Mouse (Mus musculus) ES-Bruce4 (cell line): Measurements from ENCODE around the gene Scgb1a1. TPM values are rescaled to one million over a fixed set of nuclear protein-coding genes. Genes with fewer than 3 reads are reported as not detected.

Experiments
- H3K27ac ChIP-seq: 2 replicates; pipeline ENCODE4 v1.5.1; 2012; ENCODE audit warnings: low read length, inconsistent platforms; ENCODE audit not compliant: insufficient read depth
- H3K27me3 ChIP-seq: 2 replicates; pipeline ENCODE4 v1.6.1; 2012; ENCODE audit warnings: mild to moderate bottlenecking, low read length, inconsistent platforms; ENCODE audit not compliant: control insufficient read depth, poor library complexity, insufficient read depth, severe bottlenecking
- H3K36me3 ChIP-seq: 2 replicates; pipeline ENCODE4 v1.6.1; 2012; ENCODE audit warnings: inconsistent platforms, mild to moderate bottlenecking, low read length, moderate library complexity; ENCODE audit not compliant: control insufficient read depth, poor library complexity, insufficient read depth, severe bottlenecking
- H3K4me1 ChIP-seq: one replicate; pipeline ENCODE4 v1.8.1; 2011; ENCODE audit warnings: low read length; ENCODE audit not compliant: control insufficient read depth, insufficient read depth
- H3K4me3 ChIP-seq: 2 replicates; pipeline ENCODE4 v1.5.1; 2011; ENCODE audit warnings: low read depth, mild to moderate bottlenecking, low read length
- H3K9ac ChIP-seq: 2 replicates; pipeline ENCODE4 v1.6.1; 2012; ENCODE audit warnings: low read depth, mild to moderate bottlenecking, inconsistent platforms; ENCODE audit not compliant: poor library complexity, severe bottlenecking
- H3K9me3 ChIP-seq: replicated peaks from 2 replicates; pipeline ENCODE4 v1.6.1; 2012; ENCODE audit warnings: mild to moderate bottlenecking, low read length, inconsistent platforms; ENCODE audit not compliant: control insufficient read depth, poor library complexity, insufficient read depth, severe bottlenecking
- CTCF ChIP-seq: IDR thresholded peaks from one replicate; pipeline ENCODE4 v1.8.1; 2011; ENCODE audit warnings: low read depth, low read length
- EP300 ChIP-seq: IDR thresholded peaks from 2 replicates; pipeline ENCODE4 v1.6.1; 2011; ENCODE audit warnings: low read depth, low read length; ENCODE audit not compliant: insufficient read depth
- POLR2A ChIP-seq: IDR thresholded peaks from one replicate; pipeline ENCODE4 v1.8.1; 2011; ENCODE audit warnings: low read length; ENCODE audit not compliant: insufficient read depth
- polyA plus RNA-seq: library from polyadenylated mRNA; stranded (reverse); fragments of >200 nt; gene quantifications from 2 replicates; pipeline ENCODE4 v1.2.4, GENCODE M21; 2011; ENCODE audit warnings: low read depth; ENCODE audit not compliant: missing spikeins, insufficient read depth, insufficient read length

The Scgb1a1 gene
- polyA plus RNA-seq, 1 experiment: not detected

DNA sequence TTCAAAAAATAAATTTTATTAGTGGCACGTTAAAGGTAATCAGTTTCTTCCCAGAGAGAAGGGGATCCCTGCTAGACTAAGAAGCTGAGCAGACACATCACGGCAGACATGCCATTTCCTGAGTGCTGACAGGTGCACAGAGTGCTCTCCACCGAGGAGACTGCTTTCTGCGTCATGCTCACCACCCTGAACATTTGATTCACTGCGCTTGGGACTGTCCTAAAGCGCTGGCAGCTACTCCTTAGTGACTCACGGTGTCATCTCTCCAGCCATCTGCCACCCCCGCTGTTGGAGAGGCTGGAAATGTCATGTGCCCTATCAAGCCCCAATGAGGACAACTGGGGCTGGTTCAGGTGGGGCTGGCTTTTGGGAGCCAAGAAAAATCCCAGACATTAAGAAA is 24.3 kb upstream of the Scgb1a1 start:
- Histone ChIP-seq H3K9me3 (no peaks in the 10 kb centered on the region), H3K27ac (no peak overlapping the region), H3K4me1 (no peaks in the 10 kb centered on the region), H3K9ac (no peak overlapping the region), H3K36me3 (peaks cover 3% of the 10 kb centered on the region), H3K27me3 (no peaks in the 10 kb centered on the region), H3K4me3 (no peak overlapping the region)
- TF ChIP-seq POLR2A (no peak), CTCF (no peak), EP300 (no peak)

GRCm38 (mm10) chr19:9110182-9110869 is 22.6 kb upstream of the Scgb1a1 start:
- no peaks in the 10 kb centered on the region for H3K4me1 ChIP-seq
- H3K27ac ChIP-seq: no peak overlapping the region
- H3K9ac ChIP-seq: no peak overlapping the region
- TF ChIP-seq POLR2A (no peak), EP300 (no peak), CTCF (no peak)
- peaks cover 3% of the 10 kb centered on the region for H3K36me3 ChIP-seq
- no peak overlapping the region for H3K4me3 ChIP-seq
- H3K9me3 ChIP-seq: no peaks in the 10 kb centered on the region
- H3K27me3 ChIP-seq: no peaks in the 10 kb centered on the region

GRCm38 (mm10) chr19:9108536-9108935 is 20.8 kb upstream of the Scgb1a1 start:
- TF ChIP-seq CTCF (no peak), EP300 (no peak), POLR2A (no peak)
- Histone ChIP-seq H3K9me3 (peaks cover 4% of the 10 kb centered on the region; the same call in 1 of the 2 replicates), H3K4me3 (no peak overlapping the region), H3K27ac (no peak overlapping the region), H3K27me3 (no peaks in the 10 kb centered on the region), H3K36me3 (no peaks in the 10 kb centered on the region), H3K9ac (no peak overlapping the region), H3K4me1 (no peaks in the 10 kb centered on the region)

DNA sequence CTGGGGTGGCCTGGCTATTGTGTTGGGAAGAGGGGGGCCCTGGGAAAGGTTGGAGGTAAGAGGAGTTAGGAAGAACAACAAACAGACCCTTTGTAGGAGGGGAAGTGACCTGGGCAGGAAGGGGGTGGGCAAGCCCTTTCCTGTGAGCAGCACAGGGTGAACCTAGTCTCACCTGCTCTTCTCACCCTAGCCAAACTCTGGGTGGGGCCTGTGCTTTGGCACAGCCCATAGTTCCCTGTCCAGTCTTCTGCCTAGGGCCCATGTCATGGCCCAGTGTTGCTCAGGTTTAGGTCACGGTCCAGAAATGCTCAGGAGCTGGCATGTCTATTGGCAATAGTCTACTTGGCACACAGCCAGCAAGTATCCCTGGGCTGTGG is 19.6 kb upstream of the Scgb1a1 start:
- Histone ChIP-seq H3K9me3 (peaks cover 7% of the 10 kb centered on the region; the same call in 1 of the 2 replicates), H3K9ac (no peak overlapping the region; the same call in 1 of the 2 replicates), H3K4me1 (no peaks in the 10 kb centered on the region), H3K27me3 (no peaks in the 10 kb centered on the region), H3K27ac (peak overlapping the region; percentile 84), H3K4me3 (no peak overlapping the region), H3K36me3 (no peaks in the 10 kb centered on the region)
- TF ChIP-seq CTCF (no peak), POLR2A (no peak), EP300 (no peak)

DNA sequence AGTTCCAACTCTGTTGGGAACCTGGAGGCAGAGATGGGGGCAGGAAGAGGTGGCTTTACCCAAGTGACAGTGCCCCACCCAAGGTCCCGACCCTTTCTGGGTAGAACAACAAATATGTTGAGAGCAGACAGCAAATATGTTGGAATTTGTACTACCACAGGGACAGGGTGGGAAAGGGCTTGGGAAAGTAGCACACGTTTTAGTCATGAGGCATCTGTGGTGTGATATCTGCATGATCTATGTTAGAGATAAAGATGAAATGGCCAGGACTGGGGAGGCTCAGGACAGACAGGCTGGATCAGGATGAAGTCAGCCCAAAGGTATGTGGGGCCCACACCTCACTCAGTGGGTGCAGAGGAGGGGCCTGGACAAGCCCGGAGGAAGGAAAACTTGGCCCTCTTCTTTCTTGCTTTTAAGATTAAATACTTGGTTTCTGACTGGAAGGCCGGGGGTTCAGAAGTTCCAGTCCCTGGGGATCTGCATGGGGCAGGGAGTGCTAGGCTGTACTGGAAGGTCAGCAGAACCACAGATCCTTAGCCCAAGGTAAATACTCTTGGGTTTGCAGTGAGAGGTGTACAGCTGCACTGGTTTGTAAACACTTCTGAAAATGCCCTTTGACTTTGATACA is 19.1 kb upstream of the Scgb1a1 start:
- Histone ChIP-seq H3K9me3 (peaks cover 7% of the 10 kb centered on the region; the same call in 1 of the 2 replicates), H3K9ac (no peak overlapping the region; the same call in 1 of the 2 replicates), H3K27me3 (no peaks in the 10 kb centered on the region), H3K36me3 (no peaks in the 10 kb centered on the region), H3K4me1 (no peaks in the 10 kb centered on the region), H3K4me3 (no peak overlapping the region), H3K27ac (peak overlapping the region; percentile 84)
- TF ChIP-seq CTCF (no peak), POLR2A (no peak), EP300 (0 out of 2 replicates have a peak, but pooled peaks have one; percentile 24)

DNA sequence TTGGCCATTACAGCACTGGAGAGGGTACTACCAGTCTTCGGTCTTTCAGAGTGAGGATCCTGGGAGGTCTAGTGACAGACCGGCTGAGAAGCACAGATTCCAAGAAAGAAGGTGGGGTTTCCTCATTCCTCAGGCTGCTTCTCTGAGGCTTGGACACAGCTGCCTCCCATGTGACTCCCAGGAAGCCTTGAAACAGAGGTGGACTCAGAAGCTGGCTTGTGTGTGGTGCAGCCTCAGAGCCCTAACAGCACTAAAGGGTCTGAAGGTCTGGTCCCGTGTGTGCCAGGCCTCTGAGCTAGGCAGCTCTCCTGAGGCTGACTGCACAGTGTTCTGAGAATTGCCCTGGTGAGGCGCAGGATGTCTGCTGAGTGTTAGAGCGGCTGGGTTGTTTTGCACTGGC is 18.3 kb upstream of the Scgb1a1 start:
- H3K9me3 ChIP-seq: peaks cover 7% of the 10 kb centered on the region; the same call in 1 of the 2 replicates
- H3K9ac ChIP-seq: no peak overlapping the region
- no peaks in the 10 kb centered on the region for H3K36me3 ChIP-seq
- H3K27me3 ChIP-seq: no peaks in the 10 kb centered on the region
- no peaks in the 10 kb centered on the region for H3K4me1 ChIP-seq
- H3K4me3 ChIP-seq: no peak overlapping the region
- no peak for TF ChIP-seq POLR2A
- no peak for TF ChIP-seq CTCF
- no peak for TF ChIP-seq EP300
- no peak overlapping the region for H3K27ac ChIP-seq
